Mouse (Mus musculus) right cerebral cortex, postnatal 14 days (tissue): ENCODE data around the gene Gtf3c4.

ENCODE experiments used
- DNase-seq: peaks from one replicate; pipeline ENCODE4 v3.0.0; 2022

Gtf3c4 gene

GRCm38 (mm10) chr2:28840222-28840951 is at the start of gene Gtf3c4, which contains the start of gene Ddx31:
Gene Gtf3c4, minus strand, starts transcription at chr2:28840360.
Gene Ddx31, plus strand, starts transcription at chr2:28840406.
- peak; percentile 96 for DNase-seq

GRCm38 (mm10) chr2:28884914-28885313 is 44.8 kb upstream of the Gtf3c4 start:
- no peak for DNase-seq

- no peak for DNase-seq
Measured at GRCm38 (mm10) chr2:28882826-28883485, 42.8 kb upstream of the Gtf3c4 start.

- DNase-seq, result no peak
Measured at GRCm38 (mm10) chr2:28882047-28882446, 41.9 kb upstream of the Gtf3c4 start.

GRCm38 (mm10) chr2:28881275-28881674 is 41.1 kb upstream of the Gtf3c4 start:
- DNase-seq, result peak; percentile 19

- DNase-seq, result no peak
Measured at GRCm38 (mm10) chr2:28875554-28875953, 35.4 kb upstream of the Gtf3c4 start.

- no peak for DNase-seq
Measured at GRCm38 (mm10) chr2:28867495-28867894, 27.3 kb upstream of the Gtf3c4 start.

- no peak for DNase-seq
Measured at GRCm38 (mm10) chr2:28863857-28864256, 23.7 kb upstream of the Gtf3c4 start.

- DNase-seq, result no peak
Measured at GRCm38 (mm10) chr2:28860678-28861423, 20.7 kb upstream of the Gtf3c4 start.

- no peak for DNase-seq
Measured at GRCm38 (mm10) chr2:28859303-28859702, 19.1 kb upstream of the Gtf3c4 start.

- no peak for DNase-seq
Measured at GRCm38 (mm10) chr2:28855773-28856172, 15.6 kb upstream of the Gtf3c4 start.

GRCm38 (mm10) chr2:28852594-28852993 is 12.4 kb upstream of the Gtf3c4 start:
- no peak for DNase-seq

- no peak for DNase-seq
Measured at GRCm38 (mm10) chr2:28848879-28849278, 8.7 kb upstream of the Gtf3c4 start.

- no peak for DNase-seq
Measured at GRCm38 (mm10) chr2:28842042-28842441, 1.9 kb upstream of the Gtf3c4 start.

GRCm38 (mm10) chr2:28839501-28840221 is 499 bp downstream of the Gtf3c4 start:
- no peak for DNase-seq

- no peak for DNase-seq
Measured at GRCm38 (mm10) chr2:28836181-28836940, 3.8 kb downstream of the Gtf3c4 start.

GRCm38 (mm10) chr2:28829265-28829664 is 10.9 kb downstream of the Gtf3c4 start:
- no peak for DNase-seq

GRCm38 (mm10) chr2:28818866-28819265 is 21.3 kb downstream of the Gtf3c4 start:
- DNase-seq, result peak; percentile 46

- no peak for DNase-seq
Measured at GRCm38 (mm10) chr2:28810260-28811013, 29.7 kb downstream of the Gtf3c4 start.

GRCm38 (mm10) chr2:28808841-28809240 is 31.3 kb downstream of the Gtf3c4 start:
- no peak for DNase-seq

GRCm38 (mm10) chr2:28803406-28803805 is 36.8 kb downstream of the Gtf3c4 start:
- DNase-seq, result no peak
